Mouse (Mus musculus) myocyte (in vitro differentiated cells): ENCODE results near the gene Plk3.

ENCODE experiments used
- E2F4 ChIP-seq: IDR thresholded peaks from one replicate; pipeline ENCODE4 v1.6.1; 2011; ENCODE audit warnings: mild to moderate bottlenecking, control low read depth, moderate library complexity; ENCODE audit not compliant: insufficient read depth
- MAX ChIP-seq: IDR thresholded peaks from one replicate; pipeline ENCODE4 v1.6.1; 2011; ENCODE audit warnings: low read depth, mild to moderate bottlenecking, control low read depth
- MYOD1 ChIP-seq, 3 experiments: IDR thresholded peaks; one replicate each; pipeline ENCODE4 v1.6.1; 2011; ENCODE audit warnings: control low read depth in 2 of 3, low read depth in 2 of 3, mild to moderate bottlenecking in 2 of 3, moderate library complexity in 1 of 3; ENCODE audit not compliant: insufficient read length in 2 of 3, control insufficient read depth in 1 of 3
- MYOG ChIP-seq, 3 experiments: IDR thresholded peaks; one replicate each; pipeline ENCODE4 v1.6.1; 2011; ENCODE audit warnings: control low read depth in 2 of 3, low read depth in 2 of 3, mild to moderate bottlenecking in 2 of 3; ENCODE audit not compliant: insufficient read length in 2 of 3, control insufficient read depth in 1 of 3, insufficient read depth in 1 of 3
- TCF3 ChIP-seq: IDR thresholded peaks from one replicate; pipeline ENCODE4 v1.6.1; 2011; ENCODE audit warnings: low read depth, control low read depth; ENCODE audit not compliant: insufficient read length

DNA sequence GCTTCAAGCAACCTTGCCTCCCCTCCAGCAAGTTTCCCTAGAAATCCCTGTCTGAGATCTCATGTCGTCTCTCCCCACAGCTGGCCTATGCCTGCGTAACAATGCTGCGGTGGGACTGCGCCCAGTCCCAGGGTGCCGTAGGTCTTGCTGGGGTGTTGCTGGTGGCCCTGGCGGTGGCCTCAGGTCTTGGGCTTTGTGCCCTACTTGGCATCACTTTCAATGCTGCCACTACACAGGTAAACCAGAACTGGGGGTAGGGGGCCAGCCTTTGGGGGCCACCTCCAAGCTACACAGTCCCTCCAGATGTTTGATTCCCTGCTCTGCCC is 25.3 kb downstream of the Plk3 start:
- TF ChIP-seq E2F4, result no peak
- no peak for TF ChIP-seq MYOG (IDR thresholded peaks at IDR 0.05; ENCODE audit: control insufficient read depth in 1 of 3, insufficient read depth in 1 of 3, insufficient read length in 2 of 3, low read depth in 2 of 3)
- TF ChIP-seq TCF3, result no peak
- no peak for TF ChIP-seq MAX
- no peak for TF ChIP-seq MYOD1 (IDR thresholded peaks at IDR 0.05; ENCODE audit: control insufficient read depth in 1 of 3, insufficient read length in 2 of 3, low read depth in 2 of 3)
